Mouse (Mus musculus): ENCODE measurements around the gene Itm2c.

Itm2c gene

GRCm38 (mm10) chr1:85894231-85894747, at the start of gene Itm2c:
Gene Itm2c (plus strand): TSS chr1:85894281.
- DNase-seq (ENCODE audit: low spot score): peak; percentile 89

GRCm38 (mm10) chr1:85844981-85845380, 49.1 kb upstream of the Itm2c start:
- no peak for DNase-seq (ENCODE audit: low spot score)

- DNase-seq (ENCODE audit: low spot score): no peak
Measured at GRCm38 (mm10) chr1:85845476-85845875, 48.6 kb upstream of the Itm2c start.

- no peak for DNase-seq (ENCODE audit: low spot score)
Measured at GRCm38 (mm10) chr1:85849016-85849415, 45.1 kb upstream of the Itm2c start.

GRCm38 (mm10) chr1:85850851-85851250, 43.2 kb upstream of the Itm2c start:
- no peak for DNase-seq (ENCODE audit: low spot score)

GRCm38 (mm10) chr1:85852996-85853689, 40.9 kb upstream of the Itm2c start:
- DNase-seq (ENCODE audit: low spot score): peak; percentile 61

- DNase-seq (ENCODE audit: low spot score): no peak
Measured at GRCm38 (mm10) chr1:85853865-85854264, 40.2 kb upstream of the Itm2c start.

GRCm38 (mm10) chr1:85854475-85854874, 39.6 kb upstream of the Itm2c start:
- no peak for DNase-seq (ENCODE audit: low spot score)

- DNase-seq (ENCODE audit: low spot score): no peak
Measured at GRCm38 (mm10) chr1:85856266-85856665, 37.8 kb upstream of the Itm2c start.

- no peak for DNase-seq (ENCODE audit: low spot score)
Measured at GRCm38 (mm10) chr1:85857261-85857754, 36.8 kb upstream of the Itm2c start.

GRCm38 (mm10) chr1:85864383-85864782, 29.7 kb upstream of the Itm2c start:
- peak; percentile 12 for DNase-seq (ENCODE audit: low spot score)

- DNase-seq (ENCODE audit: low spot score): no peak
Measured at GRCm38 (mm10) chr1:85870001-85870400, 24.1 kb upstream of the Itm2c start.

- DNase-seq (ENCODE audit: low spot score): no peak
Measured at GRCm38 (mm10) chr1:85870546-85870945, 23.5 kb upstream of the Itm2c start.

GRCm38 (mm10) chr1:85882003-85882402, 12.1 kb upstream of the Itm2c start:
- DNase-seq (ENCODE audit: low spot score): no peak

GRCm38 (mm10) chr1:85887221-85887620, 6.9 kb upstream of the Itm2c start:
- no peak for DNase-seq (ENCODE audit: low spot score)

- DNase-seq (ENCODE audit: low spot score): peak; percentile 15
Measured at GRCm38 (mm10) chr1:85894748-85895360, 773 bp downstream of the Itm2c start.

GRCm38 (mm10) chr1:85895391-85895837, 1.3 kb downstream of the Itm2c start:
- peak; percentile 64 for DNase-seq (ENCODE audit: low spot score)

GRCm38 (mm10) chr1:85896110-85896509, 2.0 kb downstream of the Itm2c start:
- DNase-seq (ENCODE audit: low spot score): no peak

- DNase-seq (ENCODE audit: low spot score): peak; percentile 33
Measured at GRCm38 (mm10) chr1:85896781-85897700, 3.0 kb downstream of the Itm2c start.

GRCm38 (mm10) chr1:85897901-85898760, 4.0 kb downstream of the Itm2c start:
- DNase-seq (ENCODE audit: low spot score): no peak

- no peak for DNase-seq (ENCODE audit: low spot score)
Measured at GRCm38 (mm10) chr1:85898761-85899387, 4.8 kb downstream of the Itm2c start.
